Comparison of ENCODE assay signal across 23 mouse cellular contexts in genomic region chr5:132481476-132481875, GRCm38 (mm10).
"Had no signal": no experiment of that assay in that cellular context is flagged by ENCODE, and none has a peak within 500 bp of the region (broad histone marks: within the 10 kb centered on the region; RNA-seq: fewer than 3 reads in every experiment).

No protein-coding gene starts in this region.

- DNase-seq: forebrain, postnatal 0 days; gastrocnemius, postnatal 14 days; gastrocnemius, postnatal 36 days; heart, adult 11 months; heart, adult 2 months; heart, postnatal 14 days; heart, postnatal 36 days; kidney, adult 18-20 months; kidney, postnatal 25 days; layer of hippocampus, adult 9-11 months; layer of hippocampus, postnatal 36 days; left cerebral cortex, postnatal 4 days had no signal

- H3K27me3 ChIP-seq: heart, embryonic 13.5 days; heart, embryonic 15.5 days; hindbrain, embryonic 13.5 days; hindbrain, embryonic 15.5 days; limb, embryonic 13.5 days; limb, embryonic 15.5 days; liver, embryonic 12.5 days had no signal

- ATAC-seq: forebrain, postnatal 0 days; hindbrain, postnatal 0 days; intestine, embryonic 16.5 days; liver, embryonic 12.5 days had no signal

- H3K4me3 ChIP-seq: heart, adult 2 months; heart, embryonic 13.5 days; heart, embryonic 15.5 days; hindbrain, embryonic 13.5 days; hindbrain, embryonic 15.5 days; limb, embryonic 13.5 days; limb, embryonic 15.5 days; liver, embryonic 12.5 days had no signal

- H3K9ac ChIP-seq: forebrain, postnatal 0 days; heart, embryonic 13.5 days; heart, embryonic 15.5 days; hindbrain, embryonic 13.5 days; hindbrain, embryonic 15.5 days; limb, embryonic 13.5 days; limb, embryonic 15.5 days; liver, embryonic 12.5 days; liver, embryonic 14.5 days had no signal

- H3K27ac ChIP-seq: heart, adult 2 months; heart, embryonic 13.5 days; heart, embryonic 15.5 days; hindbrain, embryonic 13.5 days; hindbrain, embryonic 15.5 days; hindbrain, postnatal 0 days; limb, embryonic 13.5 days; limb, embryonic 15.5 days; liver, embryonic 12.5 days; liver, embryonic 14.5 days had no signal

- H3K9me3 ChIP-seq: heart, embryonic 13.5 days; heart, embryonic 15.5 days; hindbrain, embryonic 13.5 days; hindbrain, embryonic 15.5 days; limb, embryonic 13.5 days; limb, embryonic 15.5 days; liver, embryonic 12.5 days had no signal

- H3K4me2 ChIP-seq: heart, embryonic 11.5 days; heart, embryonic 13.5 days; heart, embryonic 15.5 days; hindbrain, embryonic 13.5 days; hindbrain, embryonic 15.5 days; limb, embryonic 13.5 days; limb, embryonic 15.5 days; liver, embryonic 12.5 days had no signal

- H3K36me3 ChIP-seq: heart, embryonic 13.5 days; heart, embryonic 15.5 days; hindbrain, embryonic 13.5 days; hindbrain, embryonic 15.5 days; limb, embryonic 13.5 days; limb, embryonic 15.5 days; liver, embryonic 12.5 days had no signal
